Mouse (Mus musculus) intestine, postnatal 0 days (tissue): ENCODE measurements around the gene Cd82. TPM values are rescaled to one million over a fixed set of nuclear protein-coding genes. Genes with fewer than 3 reads are reported as not detected.
A peak's percentile ranks its signal among the peaks of the same experiment; 100 is the strongest.

Source experiments
- ATAC-seq: fragments of 200-750 bp; cut with Nextera tagmentation; 2 replicates; pipeline ENCODE4 v1.8.0; 2017; ENCODE audit warnings: mild to moderate bottlenecking, moderate TSS enrichment, moderate library complexity
- H3K27ac ChIP-seq: fragments of 300-500 bp; sonication (generic); 2 replicates; pipeline ENCODE4 v1.5.1; 2014; ENCODE audit warnings: mild to moderate bottlenecking, low read depth, low read length, moderate library complexity
- H3K27me3 ChIP-seq: fragments of 300-500 bp; sonication (generic); replicated peaks from 2 replicates; pipeline ENCODE4 v1.6.1; 2014; ENCODE audit warnings: low read length, mixed read lengths; ENCODE audit not compliant: control insufficient read depth, insufficient read depth
- H3K36me3 ChIP-seq: fragments of 300-500 bp; sonication (generic); 2 replicates; pipeline ENCODE4 v1.6.1; 2014; ENCODE audit warnings: mild to moderate bottlenecking, moderate library complexity; ENCODE audit not compliant: control insufficient read depth, insufficient read depth
- H3K4me1 ChIP-seq: fragments of 300-500 bp; sonication (generic); replicated peaks from 2 replicates; pipeline ENCODE4 v1.6.1; 2014; ENCODE audit warnings: antibody characterized with exemption, low read length, mixed read lengths; ENCODE audit not compliant: control insufficient read depth, insufficient read depth
- H3K4me2 ChIP-seq: fragments of 300-500 bp; sonication (generic); replicated peaks from 2 replicates; pipeline ENCODE4 v1.6.1; 2014; ENCODE audit warnings: low read depth, mild to moderate bottlenecking, moderate library complexity
- H3K4me3 ChIP-seq: fragments of 300-500 bp; sonication (generic); 2 replicates; pipeline ENCODE4 v1.5.1; 2014; ENCODE audit warnings: low read depth, low read length
- H3K9ac ChIP-seq: fragments of 300-500 bp; sonication (generic); 2 replicates; pipeline ENCODE4 v1.6.1; 2014; ENCODE audit warnings: mild to moderate bottlenecking, low read depth, low read length
- H3K9me3 ChIP-seq: fragments of 300-500 bp; sonication (generic); 2 replicates; pipeline ENCODE4 v1.6.1; 2016; ENCODE audit warnings: mixed run types; ENCODE audit not compliant: control insufficient read depth
- CTCF ChIP-seq: sonication (generic); IDR thresholded peaks from 2 replicates; pipeline ENCODE4 v1.5.1; 2016; ENCODE audit warnings: low read depth, mild to moderate bottlenecking, control low read depth, antibody characterized with exemption, moderate library complexity
- WGBS: fragments of 180-500 bp; shearing (Covaris S2); extraction: QIAGEN DNeasy Blood & Tissue Kit; methylation state at CpG from one replicate; pipeline ENCODE4 v1.1.7; 2014; 5-methylcytosine and 5-hydroxymethylcytosine counted together
- microRNA-seq: library from miRNA; unstranded; fragments of <30 nt; microRNA quantifications from one replicate; pipeline ENCODE4, GENCODE M21; 2016
- polyA plus RNA-seq: library from polyadenylated mRNA; unstranded; fragments of >200 nt; fragmentation: Nextera tagmentation; extraction: Ambion mirVana; gene quantifications from 2 replicates; pipeline ENCODE4 v1.2.1, GENCODE M21; 2015

The Cd82 gene
- polyA plus RNA-seq, 1 experiment from 2014 or later = 184 TPM

DNA sequence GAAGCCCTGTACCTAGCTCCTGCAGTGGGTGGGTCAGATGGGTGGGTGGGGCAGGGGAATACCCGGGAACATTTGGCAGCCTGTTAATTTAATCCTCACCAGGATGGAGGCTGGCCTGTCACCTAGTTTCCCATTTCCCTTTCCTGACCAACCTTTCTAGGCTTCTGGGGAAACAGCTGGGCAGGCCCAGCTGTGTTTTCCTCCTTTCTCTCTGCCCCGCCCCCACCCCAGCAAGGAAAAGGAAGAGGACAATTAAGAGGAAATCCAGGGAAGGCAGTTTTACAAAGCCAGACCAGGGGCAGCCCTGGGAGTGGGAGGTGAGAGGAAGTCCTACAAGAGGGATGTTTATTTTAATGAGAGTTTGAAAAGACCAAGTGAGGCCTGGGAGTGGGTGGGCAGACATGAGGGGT lies 82.3 kb downstream of the Cd82 start:
- TF ChIP-seq CTCF = no peak
- Histone ChIP-seq H3K9me3 (no peaks in the 10 kb centered on the region), H3K4me1 (no peaks in the 10 kb centered on the region), H3K27ac (no peak overlapping the region), H3K9ac (no peak overlapping the region), H3K36me3 (no peaks in the 10 kb centered on the region), H3K4me2 (no peak overlapping the region), H3K27me3 (no peaks in the 10 kb centered on the region), H3K4me3 (no peak overlapping the region)
- ATAC-seq = 0 out of 2 replicates have a peak, but pooled peaks have one; percentile 21
- 11% methylated on average over 2 of the region's 2 CpGs for WGBS

- Histone ChIP-seq H3K4me3 (no peak overlapping the region), H3K9me3 (no peaks in the 10 kb centered on the region), H3K27me3 (no peaks in the 10 kb centered on the region), H3K4me2 (no peak overlapping the region), H3K27ac (no peak overlapping the region), H3K4me1 (no peaks in the 10 kb centered on the region), H3K36me3 (no peaks in the 10 kb centered on the region), H3K9ac (no peak overlapping the region)
- 50% methylated on average over 15 of the region's 15 CpGs for WGBS
- TF ChIP-seq CTCF = no peak
- ATAC-seq = no peak
Measured at GRCm38 (mm10) chr2:93377797-93378196, 85.1 kb downstream of the Cd82 start.

DNA sequence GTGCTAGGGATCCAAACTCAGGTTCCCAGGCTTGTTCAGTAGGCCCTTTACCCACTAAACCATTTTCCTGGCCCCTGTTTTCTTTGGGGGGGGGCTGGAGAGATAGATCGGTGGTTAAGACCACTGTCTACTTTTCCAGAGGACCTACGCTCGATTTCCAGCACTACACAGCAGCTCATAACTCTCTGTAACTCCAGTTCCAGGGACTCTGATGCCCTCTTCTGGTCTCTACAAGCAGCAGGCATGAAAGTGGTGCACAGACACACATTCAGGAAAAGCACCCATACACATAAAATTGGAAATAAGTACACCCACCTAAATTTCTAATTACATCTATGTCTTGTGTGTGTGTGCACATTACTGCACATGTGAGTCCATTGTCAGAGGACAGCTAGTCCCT lies 85.8 kb downstream of the Cd82 start:
- Histone ChIP-seq H3K4me1 (no peaks in the 10 kb centered on the region), H3K4me2 (no peak overlapping the region), H3K9me3 (no peaks in the 10 kb centered on the region), H3K27ac (no peak overlapping the region), H3K9ac (no peak overlapping the region), H3K36me3 (no peaks in the 10 kb centered on the region), H3K4me3 (no peak overlapping the region), H3K27me3 (no peaks in the 10 kb centered on the region)
- 98% methylated on average over 3 of the region's 3 CpGs for WGBS
- no peak for ATAC-seq
- peak; percentile 16; the same call in 1 of the 2 replicates for TF ChIP-seq CTCF

- no peak for TF ChIP-seq CTCF
- Histone ChIP-seq H3K9ac (no peak overlapping the region), H3K27ac (no peak overlapping the region), H3K4me1 (no peaks in the 10 kb centered on the region), H3K36me3 (no peaks in the 10 kb centered on the region), H3K27me3 (no peaks in the 10 kb centered on the region), H3K4me3 (no peak overlapping the region), H3K9me3 (no peaks in the 10 kb centered on the region), H3K4me2 (no peak overlapping the region)
- WGBS = 71% methylated on average over 10 of the region's 10 CpGs
- ATAC-seq = 0 out of 2 replicates have a peak, but pooled peaks have one; percentile 22
Measured at GRCm38 (mm10) chr2:93372872-93373271, 90.1 kb downstream of the Cd82 start.

DNA sequence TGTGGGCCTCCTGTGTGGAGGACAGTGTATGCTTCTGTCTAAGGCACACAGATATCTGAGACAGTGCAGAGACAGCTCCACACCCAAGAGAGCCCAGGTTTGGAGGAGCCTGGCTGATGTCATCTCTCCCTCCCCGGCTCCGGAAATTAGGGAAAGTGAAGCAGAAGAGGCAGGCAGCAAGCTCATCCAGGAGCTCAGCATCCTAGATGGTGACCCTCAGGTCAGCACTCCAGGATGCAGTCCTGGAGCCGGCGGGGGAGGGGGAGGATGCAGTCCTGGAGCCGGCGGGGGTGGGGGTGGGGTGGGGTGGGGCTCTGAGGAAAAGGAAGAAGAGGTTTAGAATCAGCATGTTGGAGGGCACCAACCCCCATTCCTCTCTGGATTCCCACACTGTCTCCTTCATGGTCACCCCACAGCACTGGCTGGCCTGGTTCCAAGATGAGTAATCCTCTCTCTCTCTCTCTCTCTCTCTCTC lies 90.8 kb downstream of the Cd82 start:
- no peaks in the 10 kb centered on the region for H3K9me3 ChIP-seq
- no peak overlapping the region for H3K4me2 ChIP-seq
- H3K27ac ChIP-seq = no peak overlapping the region
- TF ChIP-seq CTCF = no peak
- H3K9ac ChIP-seq = no peak overlapping the region
- ATAC-seq = no peak
- no peaks in the 10 kb centered on the region for H3K4me1 ChIP-seq
- no peaks in the 10 kb centered on the region for H3K27me3 ChIP-seq
- no peak overlapping the region for H3K4me3 ChIP-seq
- 28% methylated on average over 5 of the region's 6 CpGs for WGBS
- no peaks in the 10 kb centered on the region for H3K36me3 ChIP-seq

Small RNAs within 50 kb of the gene (microRNA-seq; reads per million reads assigned to microRNA genes)
- gene Mir7001 = not detected

Other genes starting within 250 kb of the Cd82 start
- 12.2 and 18.0 TPM in 2 replicates for gene Tspan18, start 128.6 kb downstream of the Cd82 start, polyA plus RNA-seq
- not detected in 2 replicates for gene Gm10803, start 97.4 kb upstream of the Cd82 start, polyA plus RNA-seq
- gene Alx4, start 179.2 kb upstream of the Cd82 start, polyA plus RNA-seq = not detected in 2 replicates